Mouse (Mus musculus) brain, embryonic 14.5 days (tissue): ENCODE measurements at regions not wholly inside any gene's neighbourhood (a gene's known extent, or its start where the extent isn't known, plus 50 kb on each side); places are given as distances from the start of the nearest gene placed in this dataset.

Experiments
- CTCF ChIP-seq: fragments of 200-500 bp; IDR thresholded peaks from 2 replicates; pipeline ENCODE4 v1.5.1; 2012; ENCODE audit warnings: inconsistent platforms, mild to moderate bottlenecking, moderate library complexity, borderline replicate concordance; ENCODE audit not compliant: insufficient read depth, insufficient read length; ENCODE audit errors: extremely low read depth
- POLR2A ChIP-seq: fragments of 200-500 bp; IDR thresholded peaks from 2 replicates; pipeline ENCODE4 v1.6.1; 2012; ENCODE audit warnings: mild to moderate bottlenecking, inconsistent platforms, borderline replicate concordance; ENCODE audit not compliant: poor library complexity, insufficient read depth, insufficient read length, severe bottlenecking; ENCODE audit errors: extremely low read depth

DNA sequence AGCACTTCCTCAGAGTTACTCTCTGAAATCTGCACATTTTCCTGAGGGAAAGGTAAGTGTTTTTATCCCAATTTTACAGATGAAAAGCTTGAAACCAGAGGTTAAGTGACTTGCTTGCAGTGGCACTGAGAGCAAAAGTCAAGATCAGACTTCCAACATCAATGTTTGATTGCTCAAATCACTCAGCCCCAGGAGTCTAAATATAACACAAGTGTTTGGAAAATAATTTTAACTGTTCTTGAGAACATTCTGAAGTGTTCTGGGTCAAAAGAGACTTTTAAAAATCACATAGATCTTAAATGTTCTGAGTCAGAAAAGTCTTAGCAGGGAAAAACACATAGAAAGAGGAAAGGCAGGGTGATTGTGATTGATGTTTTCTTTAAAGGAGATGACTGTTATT is 848.6 kb upstream of the Cntnap5a start:
- TF ChIP-seq CTCF (no peak), POLR2A (no peak)
